Mouse (Mus musculus): ENCODE data around the gene Kcnh6.

Kcnh6 gene

DNA sequence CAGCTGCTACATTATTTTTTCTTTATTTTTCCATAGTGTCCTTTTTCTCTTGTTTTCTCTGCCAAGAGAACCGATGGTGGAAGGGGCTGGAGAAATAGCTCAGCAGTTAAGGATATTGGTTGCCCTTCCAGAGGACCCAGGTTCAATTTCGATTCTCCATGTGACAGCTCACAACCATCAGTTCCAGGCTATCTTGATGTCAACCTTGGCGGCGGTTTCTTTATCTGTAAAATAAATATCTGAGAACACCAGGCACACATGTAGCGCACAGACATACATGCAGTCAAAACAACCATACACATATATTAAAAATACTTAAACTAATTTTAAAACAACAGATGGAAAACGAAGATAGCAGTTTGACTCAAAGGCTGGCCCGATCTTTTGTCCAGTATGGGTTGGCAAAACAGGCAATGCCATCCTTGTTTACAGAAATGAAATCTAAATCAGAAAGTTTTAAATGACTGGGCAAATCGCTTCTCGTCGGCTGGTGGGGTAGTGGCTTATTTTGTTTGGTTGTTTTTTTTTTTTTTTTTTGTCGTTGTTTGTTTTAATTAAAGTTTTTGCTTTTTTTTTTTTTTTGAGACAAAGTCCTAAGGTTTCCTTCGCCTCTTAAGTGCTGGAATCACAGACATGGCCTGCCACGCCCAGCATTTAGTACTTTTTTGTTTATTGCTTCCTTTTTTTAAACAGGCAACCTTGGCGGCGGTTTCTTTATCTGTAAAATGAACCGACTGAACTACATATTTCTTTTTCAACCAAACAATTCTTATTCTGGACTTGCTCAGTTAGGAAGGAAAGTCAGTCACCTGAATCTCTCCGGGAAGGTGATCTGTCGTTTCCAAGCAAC is 57.4 kb downstream of the Kcnh6 start:
- DNase-seq, result no peak

DNA sequence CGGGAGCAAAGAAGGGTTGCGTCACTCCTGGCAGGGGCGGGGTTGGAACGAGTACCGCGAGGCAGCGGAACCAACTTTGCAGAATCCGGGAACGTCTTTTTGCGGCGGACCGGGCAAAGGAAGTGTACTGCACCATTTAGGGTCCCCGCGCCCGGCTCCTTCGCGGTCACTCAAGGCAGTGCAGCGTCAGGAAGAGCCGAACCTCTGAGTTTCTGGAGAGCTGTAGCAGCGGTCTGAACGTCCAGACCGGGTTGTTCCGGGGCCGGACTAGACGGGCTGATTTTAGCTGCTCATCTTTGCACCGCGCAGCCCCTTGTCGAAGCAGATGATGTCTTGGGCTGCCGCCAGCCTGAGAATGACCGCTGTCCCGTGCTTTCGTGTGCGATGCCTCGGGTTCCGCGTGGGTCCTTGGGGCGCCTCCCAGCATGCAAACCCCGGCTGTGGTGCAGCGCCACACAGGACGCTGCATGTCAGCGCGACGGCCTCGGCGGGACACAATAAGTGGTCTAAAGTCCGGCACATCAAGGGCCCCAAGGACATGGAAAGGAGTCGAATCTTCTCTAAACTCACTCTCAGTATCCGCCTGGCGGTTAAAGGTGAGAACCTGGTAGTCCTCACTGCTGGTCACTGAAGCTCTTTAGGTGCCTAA is 58.1 kb downstream of the Kcnh6 start, which contains the start of gene Taco1:
Gene Taco1 (plus strand): TSS at position 139 of the 649 bp plus-strand sequence.
- DNase-seq, result peak; percentile 98

DNA sequence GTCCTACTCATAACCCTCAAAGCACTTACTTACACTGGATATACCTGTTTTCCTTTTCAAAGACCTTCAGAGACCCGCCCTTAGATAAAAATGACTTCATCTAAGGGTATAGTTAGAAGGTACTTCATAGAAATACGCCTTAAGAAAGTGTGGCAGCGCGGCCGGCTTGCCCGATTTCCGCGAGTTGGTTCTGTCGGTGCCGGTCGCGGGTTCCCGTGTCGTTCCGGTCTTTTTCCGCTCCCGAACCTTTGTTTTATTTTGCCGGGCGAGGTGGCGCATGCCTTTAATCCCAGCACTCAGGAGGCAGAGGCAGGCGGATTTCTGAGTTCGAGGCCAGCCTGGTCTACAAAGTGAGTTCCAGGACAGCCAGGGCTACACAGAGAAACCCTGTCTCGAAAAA is 58.7 kb downstream of the Kcnh6 start:
- peak; percentile 62 to 67 for DNase-seq

DNA sequence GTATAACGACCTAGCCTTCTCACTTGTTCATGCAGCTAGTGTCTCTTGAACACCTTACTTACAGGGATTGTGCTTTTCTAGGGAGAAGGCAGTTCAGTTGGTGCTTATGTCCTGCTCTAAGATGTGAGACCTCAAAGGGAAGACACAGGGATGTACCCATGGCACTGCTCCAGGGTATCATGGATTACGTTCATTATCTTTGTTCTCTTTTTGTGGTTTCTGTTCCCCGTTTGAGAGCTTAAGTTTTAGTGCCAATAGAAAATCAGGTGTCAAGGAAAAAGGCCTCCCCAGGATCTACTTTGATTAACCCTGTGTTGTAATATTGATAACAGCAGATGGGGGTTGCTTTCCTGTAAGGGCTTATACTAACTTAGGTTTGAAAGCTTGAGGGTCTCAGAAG is 65.8 kb downstream of the Kcnh6 start:
- DNase-seq, result no peak

DNA sequence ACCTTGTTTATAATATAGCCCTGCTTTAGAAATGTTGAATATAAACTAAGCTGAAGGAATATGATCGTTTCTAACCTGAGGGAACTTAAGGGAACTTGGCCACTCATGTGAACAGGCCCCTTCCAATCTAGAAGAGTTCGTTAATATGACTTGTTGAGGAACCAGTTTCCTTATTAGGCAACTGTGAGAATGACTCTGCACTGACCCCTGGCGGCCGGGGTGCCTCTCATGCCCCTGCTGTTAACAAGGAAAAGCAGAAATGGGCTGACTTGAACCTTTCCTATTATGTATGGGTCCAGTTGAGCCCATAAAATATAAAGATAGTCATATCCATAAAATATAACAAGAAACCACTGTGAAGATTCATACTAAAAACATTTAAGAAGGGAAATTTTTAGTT is 68.4 kb downstream of the Kcnh6 start:
- DNase-seq, result peak; percentile 75 to 81
